Mouse (Mus musculus) cortical plate, adult 2 months (tissue): Measurements from ENCODE around the gene Cdh22. TPM values are rescaled to one million over a fixed set of nuclear protein-coding genes. Genes with fewer than 3 reads are reported as not detected.

Experiments used
- H3K27ac ChIP-seq: fragments of 200-500 bp; 2 replicates; pipeline ENCODE4 v1.5.1; 2012; ENCODE audit warnings: low read length, control low read depth, inconsistent platforms; ENCODE audit not compliant: insufficient read depth
- H3K4me1 ChIP-seq: fragments of 200-500 bp; 2 replicates; pipeline ENCODE4 v1.6.1; 2011; ENCODE audit warnings: low read length; ENCODE audit not compliant: control insufficient read depth, insufficient read depth
- H3K4me3 ChIP-seq: fragments of 200-500 bp; 2 replicates; pipeline ENCODE4 v1.5.1; 2011; ENCODE audit warnings: mild to moderate bottlenecking, low read length, control low read depth; ENCODE audit not compliant: insufficient read depth
- CTCF ChIP-seq: fragments of 200-500 bp; IDR thresholded peaks from 2 replicates; pipeline ENCODE4 v1.5.1; 2011; ENCODE audit warnings: mild to moderate bottlenecking, control low read depth, low read length; ENCODE audit not compliant: insufficient read depth; ENCODE audit errors: extremely low read depth
- POLR2A ChIP-seq: fragments of 200-500 bp; IDR thresholded peaks from 2 replicates; pipeline ENCODE4 v1.6.1; 2011; ENCODE audit warnings: mild to moderate bottlenecking, low read length, control low read depth; ENCODE audit not compliant: insufficient read depth; ENCODE audit errors: extremely low read depth
- polyA plus RNA-seq: library from polyadenylated mRNA; depleted of rRNA; stranded (reverse); fragments of >200 nt; gene quantifications from 2 replicates; pipeline ENCODE4 v1.2.3, GENCODE M21; 2012

Gene Cdh22
- polyA plus RNA-seq, 1 experiment = 22.8 TPM

DNA sequence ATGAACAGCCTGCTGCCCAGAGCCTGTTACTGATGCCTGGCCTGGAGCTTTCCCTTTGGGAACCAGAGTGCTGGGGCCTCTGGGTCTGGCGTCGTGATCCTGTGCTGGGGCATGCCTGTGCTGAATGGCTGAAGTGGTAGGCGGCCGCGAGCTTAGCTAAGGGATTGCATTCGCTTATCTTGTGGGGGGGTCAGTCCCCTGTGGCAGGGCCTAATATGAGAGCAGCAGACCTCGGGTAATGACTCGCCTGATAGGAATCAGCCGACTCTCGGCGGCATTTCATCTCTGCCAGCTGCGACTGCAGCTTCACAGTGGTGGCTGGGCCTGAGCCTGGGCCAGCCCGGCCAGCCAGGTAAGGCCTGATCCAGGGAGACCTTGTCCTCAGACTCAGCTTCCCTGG is 88.8 kb downstream of the Cdh22 start:
- Histone ChIP-seq H3K4me1 (peaks cover 5% of the 10 kb centered on the region), H3K4me3 (no peak overlapping the region), H3K27ac (no peak overlapping the region)
- no peak for TF ChIP-seq POLR2A
- no peak for TF ChIP-seq CTCF

DNA sequence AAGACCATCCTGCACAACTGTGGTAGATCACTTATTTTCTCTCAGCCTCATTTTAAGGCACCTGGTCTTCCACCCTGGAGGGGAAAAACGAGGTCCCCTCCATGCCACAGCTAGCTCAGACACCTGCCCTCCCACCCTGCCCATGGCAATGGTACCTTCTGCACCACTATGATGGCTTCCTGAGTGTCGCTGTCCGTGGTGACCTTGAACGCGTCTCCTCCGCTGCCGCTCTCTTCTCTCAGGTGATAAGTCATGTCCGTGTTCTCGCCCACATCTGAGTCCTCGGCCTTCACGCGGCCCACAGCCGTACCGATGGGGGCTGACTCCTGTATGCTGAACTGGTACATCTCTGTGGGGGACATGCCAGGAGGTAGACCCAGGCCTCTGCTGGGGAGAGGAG is 91.2 kb downstream of the Cdh22 start:
- no peak for TF ChIP-seq POLR2A
- no peak for TF ChIP-seq CTCF
- H3K4me3 ChIP-seq = no peak overlapping the region
- no peaks in the 10 kb centered on the region for H3K4me1 ChIP-seq
- H3K27ac ChIP-seq = no peak overlapping the region

DNA sequence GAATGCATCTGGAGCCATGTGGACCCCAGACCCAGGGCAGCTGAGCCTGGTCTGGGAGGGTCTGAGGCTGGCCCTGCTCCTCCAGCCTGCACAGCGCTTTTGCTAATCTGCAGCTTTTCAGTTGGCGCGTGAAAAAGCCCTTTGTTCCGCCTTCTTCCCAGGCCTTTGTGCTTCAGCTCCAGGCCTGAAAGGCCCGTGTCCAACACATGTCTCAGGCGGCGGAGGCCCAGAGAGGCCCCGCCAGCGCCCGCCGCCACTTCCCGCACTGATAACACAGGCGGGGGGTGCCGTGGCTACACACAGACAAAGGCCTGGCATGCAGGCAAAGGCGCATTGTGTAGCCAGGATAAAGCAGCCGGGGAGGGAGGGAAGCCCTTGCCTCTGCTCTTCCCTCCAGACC is 98.6 kb downstream of the Cdh22 start:
- Histone ChIP-seq H3K27ac (no peak overlapping the region), H3K4me1 (no peaks in the 10 kb centered on the region), H3K4me3 (no peak overlapping the region)
- no peak for TF ChIP-seq POLR2A
- TF ChIP-seq CTCF = no peak

- TF ChIP-seq CTCF (no peak), POLR2A (no peak)
- H3K4me1 ChIP-seq = no peaks in the 10 kb centered on the region
- no peak overlapping the region for H3K4me3 ChIP-seq
- no peak overlapping the region for H3K27ac ChIP-seq
Measured at GRCm38 (mm10) chr2:165133566-165133965, 101.1 kb downstream of the Cdh22 start.

DNA sequence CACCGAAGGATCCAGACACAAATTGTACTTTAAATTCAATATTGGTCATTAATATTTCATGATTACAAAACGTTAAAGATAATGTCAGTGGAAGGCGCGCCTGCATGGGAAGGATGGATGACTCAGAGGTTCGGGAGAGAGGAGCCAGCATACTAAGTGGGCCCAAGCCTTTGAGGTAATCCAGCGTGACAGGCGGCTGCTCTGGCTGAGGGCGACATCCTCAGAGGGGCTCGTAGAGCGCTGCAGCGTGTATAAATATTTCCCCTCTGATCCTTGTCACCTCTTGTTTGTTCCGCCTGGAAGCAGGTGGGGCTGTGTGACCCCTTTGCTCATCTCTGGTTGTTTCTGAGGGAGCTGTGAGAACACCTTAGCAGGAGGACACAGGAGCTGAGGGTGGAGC is 103.2 kb downstream of the Cdh22 start:
- TF ChIP-seq POLR2A (no peak), CTCF (no peak)
- Histone ChIP-seq H3K4me3 (no peak overlapping the region), H3K4me1 (no peaks in the 10 kb centered on the region), H3K27ac (no peak overlapping the region)

GRCm38 (mm10) chr2:165129189-165129588 is 105.5 kb downstream of the Cdh22 start:
- Histone ChIP-seq H3K4me1 (no peaks in the 10 kb centered on the region), H3K4me3 (no peak overlapping the region), H3K27ac (no peak overlapping the region)
- TF ChIP-seq CTCF (no peak), POLR2A (no peak)

GRCm38 (mm10) chr2:165126896-165127562 is 107.6 kb downstream of the Cdh22 start:
- no peak overlapping the region for H3K27ac ChIP-seq
- H3K4me3 ChIP-seq = no peak overlapping the region
- TF ChIP-seq CTCF = no peak
- TF ChIP-seq POLR2A = no peak
- H3K4me1 ChIP-seq = no peaks in the 10 kb centered on the region

DNA sequence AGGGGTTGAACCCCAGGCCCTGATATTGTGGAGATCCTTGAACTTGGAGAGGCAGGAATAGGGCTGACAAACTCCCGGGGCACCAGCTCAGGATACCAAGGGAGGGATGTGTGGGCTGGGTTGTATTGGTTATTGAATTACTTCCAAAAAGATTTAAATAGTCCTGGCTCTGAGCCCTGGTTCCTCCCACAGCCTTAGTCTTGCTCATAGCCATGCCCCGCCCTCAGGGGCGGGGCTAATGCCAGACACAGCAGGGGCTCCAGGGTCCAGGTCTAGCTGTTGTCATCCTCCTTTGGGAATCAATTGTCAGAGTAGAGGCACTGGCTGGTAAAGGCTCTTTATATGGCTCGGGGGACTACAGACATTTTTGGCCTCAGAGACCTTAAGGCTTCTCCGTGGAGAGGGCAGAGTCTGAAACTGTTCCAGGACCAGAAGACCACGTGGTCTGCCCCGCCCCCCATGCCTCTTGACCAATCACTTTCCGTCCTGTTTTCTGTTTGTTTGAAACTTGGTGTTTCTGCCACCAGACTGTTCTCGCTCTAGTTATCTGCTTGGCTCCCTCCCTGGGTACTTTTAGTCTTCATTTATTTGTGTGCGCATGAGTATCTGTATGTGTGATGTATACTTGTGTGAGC is 113.3 kb downstream of the Cdh22 start:
- H3K4me1 ChIP-seq = no peaks in the 10 kb centered on the region
- TF ChIP-seq POLR2A (no peak), CTCF (no peak)
- no peak overlapping the region for H3K27ac ChIP-seq

GRCm38 (mm10) chr2:165120765-165121164 is 113.9 kb downstream of the Cdh22 start:
- TF ChIP-seq POLR2A = no peak
- TF ChIP-seq CTCF = no peak

More for the DNA sequence above, 113.3 kb downstream of the Cdh22 start:
- H3K4me3 ChIP-seq = no peak overlapping the region

DNA sequence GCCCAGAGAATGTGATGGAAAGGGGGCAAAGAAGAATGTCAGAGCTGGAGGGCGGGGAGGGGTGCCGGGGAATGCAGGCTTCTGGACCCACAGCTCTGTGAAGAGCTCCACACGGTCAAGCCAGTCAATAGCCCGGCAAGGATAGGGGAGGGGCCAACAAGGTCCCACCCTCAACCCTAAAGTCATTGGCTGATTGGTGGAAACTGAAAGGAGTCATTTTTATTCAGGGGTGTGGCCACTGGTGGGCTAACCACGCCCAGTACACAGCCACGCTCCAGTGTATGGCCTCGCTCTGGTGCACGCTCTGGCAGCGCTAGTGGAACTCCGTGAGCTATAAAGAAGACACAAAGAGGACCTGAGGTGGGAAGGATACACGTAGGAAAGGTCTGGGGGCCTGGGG is 120.9 kb downstream of the Cdh22 start:
- Histone ChIP-seq H3K4me3 (no peak overlapping the region), H3K27ac (no peak overlapping the region), H3K4me1 (no peaks in the 10 kb centered on the region)
- TF ChIP-seq CTCF (no peak), POLR2A (no peak)

More at GRCm38 (mm10) chr2:165120765-165121164, 113.9 kb downstream of the Cdh22 start:
- Histone ChIP-seq H3K4me3 (no peak overlapping the region), H3K4me1 (no peaks in the 10 kb centered on the region), H3K27ac (no peak overlapping the region)
